Mouse (Mus musculus) olfactory bulb, adult 2 months (tissue): Measurements from ENCODE around the gene Gtf3a.

ENCODE experiments used
- CTCF ChIP-seq: fragments of 200-500 bp; IDR thresholded peaks from 2 replicates; pipeline ENCODE4 v1.5.1; 2012; ENCODE audit warnings: low read depth, mild to moderate bottlenecking, low read length, moderate library complexity; ENCODE audit not compliant: insufficient read depth
- POLR2A ChIP-seq: fragments of 200-500 bp; IDR thresholded peaks from 2 replicates; pipeline ENCODE4 v1.6.1; 2012; ENCODE audit warnings: mild to moderate bottlenecking, low read depth, low read length, moderate library complexity; ENCODE audit not compliant: insufficient read depth

GRCm38 (mm10) chr5:146931904-146932553 lies 16.4 kb upstream of the Gtf3a start:
- TF ChIP-seq CTCF (no peak), POLR2A (no peak)
